Mouse (Mus musculus): ENCODE data around the gene Agmat.

DNA sequence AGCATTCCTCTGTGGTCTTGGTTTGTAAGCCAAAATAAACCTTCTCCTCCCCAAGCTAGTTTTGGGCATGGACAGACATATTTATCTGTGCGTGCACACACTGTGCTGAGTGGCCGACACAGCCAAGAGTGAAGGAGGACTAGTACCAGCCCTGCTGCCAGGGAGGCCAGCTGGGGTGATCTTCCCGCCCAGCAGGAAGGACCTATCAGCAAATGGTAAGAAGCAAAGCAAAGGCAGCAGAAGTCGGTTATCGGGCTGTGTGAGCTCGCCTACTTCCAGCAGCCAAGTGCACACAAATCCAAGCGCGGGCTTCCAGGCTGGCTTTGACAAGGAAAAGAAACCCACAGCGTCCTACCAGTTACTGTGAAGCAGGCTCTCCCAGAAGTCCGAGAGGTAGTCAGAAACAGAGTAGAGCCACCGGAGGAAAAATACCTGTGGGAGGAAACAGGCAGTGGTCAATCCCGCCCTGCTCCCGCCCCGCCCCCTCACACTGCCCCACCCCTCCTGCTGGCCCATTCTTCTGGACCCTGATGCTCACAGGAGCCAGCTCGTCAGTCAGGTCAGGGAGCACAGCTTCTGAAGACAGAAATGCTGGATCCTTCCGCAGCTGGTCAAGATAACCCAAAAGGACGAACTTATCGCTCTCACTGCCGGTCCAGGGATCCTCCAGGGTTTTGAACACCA lies 21.0 kb downstream of the Agmat start:
- no peak for TF ChIP-seq CTCF (IDR thresholded peaks at IDR 0.05; ENCODE audit: borderline replicate concordance, insufficient read depth, low read depth, low read length)
- no peak for TF ChIP-seq POLR2A (IDR thresholded peaks at IDR 0.05; ENCODE audit: borderline replicate concordance, insufficient read depth, low read length)
